Mouse (Mus musculus): ENCODE measurements at regions not wholly inside any gene's neighbourhood (a gene's known extent, or its start where the extent isn't known, plus 50 kb on each side); places are given as distances from the start of the nearest gene placed in this dataset.

- peak; percentile 18 for DNase-seq (ENCODE audit: low spot score)
Measured at GRCm38 (mm10) chr8:12073311-12073999, 205.2 kb upstream of the A230072I06Rik start.

- DNase-seq (ENCODE audit: low spot score): no peak
Measured at GRCm38 (mm10) chr8:12075943-12076342, 202.7 kb upstream of the A230072I06Rik start.

GRCm38 (mm10) chr8:12076811-12077375 lies 201.7 kb upstream of the A230072I06Rik start:
- no peak for DNase-seq (ENCODE audit: low spot score)

GRCm38 (mm10) chr8:12077896-12078295 lies 200.7 kb upstream of the A230072I06Rik start:
- no peak for DNase-seq (ENCODE audit: low spot score)

- DNase-seq (ENCODE audit: low spot score): no peak
Measured at GRCm38 (mm10) chr8:12078679-12079566, 199.7 kb upstream of the A230072I06Rik start.

GRCm38 (mm10) chr8:12081536-12081935 lies 197.1 kb upstream of the A230072I06Rik start:
- DNase-seq (ENCODE audit: low spot score): no peak

GRCm38 (mm10) chr8:12087192-12087800 lies 191.3 kb upstream of the A230072I06Rik start:
- DNase-seq (ENCODE audit: low spot score): no peak

- DNase-seq (ENCODE audit: low spot score): no peak
Measured at GRCm38 (mm10) chr8:12100145-12100544, 178.5 kb upstream of the A230072I06Rik start.

GRCm38 (mm10) chr8:12103296-12103695 lies 175.3 kb upstream of the A230072I06Rik start:
- no peak for DNase-seq (ENCODE audit: low spot score)

GRCm38 (mm10) chr8:12105106-12105901 lies 173.3 kb upstream of the A230072I06Rik start:
- no peak for DNase-seq (ENCODE audit: low spot score)

- no peak for DNase-seq (ENCODE audit: low spot score)
Measured at GRCm38 (mm10) chr8:12108578-12108977, 170.0 kb upstream of the A230072I06Rik start.

- no peak for DNase-seq (ENCODE audit: low spot score)
Measured at GRCm38 (mm10) chr8:12111626-12112025, 167.0 kb upstream of the A230072I06Rik start.

GRCm38 (mm10) chr8:12113023-12113422 lies 165.6 kb upstream of the A230072I06Rik start:
- no peak for DNase-seq (ENCODE audit: low spot score)

GRCm38 (mm10) chr8:12126374-12127001 lies 152.1 kb upstream of the A230072I06Rik start:
- DNase-seq (ENCODE audit: low spot score): no peak

GRCm38 (mm10) chr8:12127106-12127800 lies 151.4 kb upstream of the A230072I06Rik start:
- DNase-seq (ENCODE audit: low spot score): no peak

GRCm38 (mm10) chr8:12127801-12128490 lies 150.7 kb upstream of the A230072I06Rik start:
- DNase-seq (ENCODE audit: low spot score): no peak

- no peak for DNase-seq (ENCODE audit: low spot score)
Measured at GRCm38 (mm10) chr8:12130591-12130990, 148.0 kb upstream of the A230072I06Rik start.

- DNase-seq (ENCODE audit: low spot score): no peak
Measured at GRCm38 (mm10) chr8:12134200-12134599, 144.4 kb upstream of the A230072I06Rik start.

- no peak for DNase-seq (ENCODE audit: low spot score)
Measured at GRCm38 (mm10) chr8:12135392-12136177, 143.0 kb upstream of the A230072I06Rik start.

Measured in heart, adult 8-10 months (tissue).